8 mouse cellular contexts compared by ENCODE assay signal in genomic region chr9:64020606-64021318, GRCm38 (mm10). TPM values are rescaled to one million over a fixed set of nuclear protein-coding genes. Genes with fewer than 3 reads are reported as not detected.
DNase-seq lines count a peak whose midpoint lies in the region; ATAC-seq and TF ChIP-seq lines count a peak whose summit lies in the region.

No protein-coding gene starts in this region.

- TF ChIP-seq CTCF in G1E (IDR thresholded peaks at IDR 0.05; ENCODE audit: low read depth, low read length) = no peak
- no peak for TF ChIP-seq CTCF in lung, postnatal 0 days (IDR thresholded peaks at IDR 0.05)
- no peak for TF ChIP-seq CTCF in stomach, postnatal 0 days (IDR thresholded peaks at IDR 0.05; ENCODE audit: low read depth)

- peak overlapping the region; percentile 73; the same call in 1 of the 2 replicates for H3K4me3 ChIP-seq in G1E (ENCODE audit: low read depth, low read length)
- peak overlapping the region; percentile 55 for H3K4me3 ChIP-seq in forebrain, embryonic 15.5 days
- H3K4me3 ChIP-seq in intestine, embryonic 14.5 days (ENCODE audit: low read depth, low read length) = peak overlapping the region; percentile 71
- peak overlapping the region; percentile 84 for H3K4me3 ChIP-seq in lung, postnatal 0 days (ENCODE audit: low read depth, low read length)
- H3K4me3 ChIP-seq in stomach, postnatal 0 days (ENCODE audit: low read depth, low read length) = peak overlapping the region; percentile 81

- peak overlapping the region; percentile 88 for H3K4me2 ChIP-seq in forebrain, embryonic 15.5 days (replicated peaks)
- H3K4me2 ChIP-seq in intestine, embryonic 14.5 days (ENCODE audit: low read length) = peak overlapping the region; percentile 92
- H3K4me2 ChIP-seq in lung, postnatal 0 days (replicated peaks; ENCODE audit: low read depth, low read length) = peak overlapping the region; percentile 86
- peak overlapping the region; percentile 97 for H3K4me2 ChIP-seq in stomach, postnatal 0 days (replicated peaks; ENCODE audit: low read depth)

- WGBS in forebrain, embryonic 15.5 days = under 1% methylated on average over 89 of the region's 89 CpGs
- under 1% methylated on average over 82 of the region's 89 CpGs for WGBS in intestine, embryonic 14.5 days
- 0% methylated on average over 77 of the region's 89 CpGs for WGBS in lung, postnatal 0 days
- WGBS in stomach, postnatal 0 days = under 1% methylated on average over 78 of the region's 89 CpGs

- no peak for TF ChIP-seq EP300 in lung, postnatal 0 days (IDR thresholded peaks at IDR 0.05)
- no peak for TF ChIP-seq EP300 in stomach, postnatal 0 days (optimal IDR thresholded peaks at IDR 0.05)

- no peaks in the 10 kb centered on the region for H3K36me3 ChIP-seq in G1E (replicated peaks)
- no peaks in the 10 kb centered on the region for H3K36me3 ChIP-seq in forebrain, embryonic 15.5 days
- peaks cover 4% of the 10 kb centered on the region; the same call in 1 of the 2 replicates for H3K36me3 ChIP-seq in intestine, embryonic 14.5 days (ENCODE audit: control insufficient read depth, insufficient read depth, low read length)
- 0 out of 2 replicates have a peak, but pooled peaks cover 3% of the 10 kb centered on the region for H3K36me3 ChIP-seq in lung, postnatal 0 days (ENCODE audit: insufficient read depth, low read length)
- no peaks in the 10 kb centered on the region for H3K36me3 ChIP-seq in stomach, postnatal 0 days (ENCODE audit: control insufficient read depth, insufficient read depth, low read length)

- H3K27ac ChIP-seq in forebrain, embryonic 15.5 days (replicated peaks) = peak overlapping the region; percentile 53
- H3K27ac ChIP-seq in intestine, embryonic 14.5 days (ENCODE audit: low read depth) = peak overlapping the region; percentile 96
- H3K27ac ChIP-seq in lung, postnatal 0 days (ENCODE audit: low read length) = peak overlapping the region; percentile 94
- H3K27ac ChIP-seq in stomach, postnatal 0 days (replicated peaks) = peak overlapping the region; percentile 97

- H3K9ac ChIP-seq in forebrain, embryonic 15.5 days (replicated peaks) = peak overlapping the region; percentile 60
- H3K9ac ChIP-seq in intestine, embryonic 14.5 days (ENCODE audit: low read length) = peak overlapping the region; percentile 95
- peak overlapping the region; percentile 89 for H3K9ac ChIP-seq in lung, postnatal 0 days (replicated peaks; ENCODE audit: low read depth)
- H3K9ac ChIP-seq in stomach, postnatal 0 days (ENCODE audit: low read length) = peak overlapping the region; percentile 96

- peaks cover 87% of the 10 kb centered on the region for H3K4me1 ChIP-seq in G1E (ENCODE audit: insufficient read depth, low read depth, low read length)
- peaks cover 70% of the 10 kb centered on the region for H3K4me1 ChIP-seq in forebrain, embryonic 15.5 days
- H3K4me1 ChIP-seq in intestine, embryonic 14.5 days (replicated peaks; ENCODE audit: control insufficient read depth, insufficient read depth, low read length) = peaks cover 39% of the 10 kb centered on the region
- peaks cover 13% of the 10 kb centered on the region; the same call in 1 of the 2 replicates for H3K4me1 ChIP-seq in lung, postnatal 0 days (ENCODE audit: insufficient read depth, low read depth, low read length)
- no peaks in the 10 kb centered on the region; the same call in none of the 2 replicates for H3K4me1 ChIP-seq in stomach, postnatal 0 days (replicated peaks; ENCODE audit: control insufficient read depth, insufficient read depth)

- peak; percentile 44 to 47 for DNase-seq in B cell, adult 2 months
- no peak for DNase-seq in G1E (ENCODE audit: low spot score)
- peak; percentile 78 for DNase-seq in intestine, embryonic 14.5 days (ENCODE audit: low spot score)
- DNase-seq in lung, postnatal 0 days (ENCODE audit: low spot score) = peak; percentile 19
- DNase-seq in stomach, postnatal 0 days (ENCODE audit: low spot score) = peak; percentile 50
- no peak for DNase-seq in left cerebral cortex, adult 8-10 months (ENCODE audit: low spot score in 2 of 2)

- H3K27me3 ChIP-seq in G1E (ENCODE audit: insufficient read depth, low read length) = peaks cover 51% of the 10 kb centered on the region
- H3K27me3 ChIP-seq in forebrain, embryonic 15.5 days = peaks cover 19% of the 10 kb centered on the region
- no peaks in the 10 kb centered on the region for H3K27me3 ChIP-seq in intestine, embryonic 14.5 days (replicated peaks; ENCODE audit: control insufficient read depth, insufficient read depth, low read length)
- H3K27me3 ChIP-seq in lung, postnatal 0 days (replicated peaks; ENCODE audit: insufficient read depth, low read length) = no peaks in the 10 kb centered on the region
- H3K27me3 ChIP-seq in stomach, postnatal 0 days (ENCODE audit: control insufficient read depth, insufficient read depth, low read length) = no peaks in the 10 kb centered on the region

- no peak for ATAC-seq in G1E (ENCODE audit: extremely low read depth, insufficient number of reproducible peaks, low FRiP score, poor library complexity, severe bottlenecking)
- no peak for ATAC-seq in forebrain, embryonic 15.5 days (replicated peaks)
- ATAC-seq in intestine, embryonic 14.5 days (replicated peaks; ENCODE audit: low FRiP score, low TSS enrichment, low read depth) = no peak
- ATAC-seq in lung, postnatal 0 days = no peak
- no peak for ATAC-seq in stomach, postnatal 0 days (ENCODE audit: low FRiP score, low TSS enrichment)
- no peak for ATAC-seq in inflammation-experienced regulatory T-cells, adult 6 months

- peaks cover 14% of the 10 kb centered on the region for H3K9me3 ChIP-seq in G1E (replicated peaks)
- H3K9me3 ChIP-seq in forebrain, embryonic 15.5 days = no peaks in the 10 kb centered on the region
- no peaks in the 10 kb centered on the region for H3K9me3 ChIP-seq in intestine, embryonic 14.5 days (ENCODE audit: control insufficient read depth, low read length)
- no peaks in the 10 kb centered on the region for H3K9me3 ChIP-seq in lung, postnatal 0 days (ENCODE audit: low read length)
- H3K9me3 ChIP-seq in stomach, postnatal 0 days (ENCODE audit: control insufficient read depth, low read length) = no peaks in the 10 kb centered on the region

RNA-seq across cellular contexts. Expression of gene Smad6, which starts 1.1 kb away (rescaled TPM):
- total RNA-seq in G1E (2014; fragmentation: Nextera tagmentation) = 0.39 and 0.98 TPM in 2 replicates
- total RNA-seq in G1E (2017) = 0.44 and 0.81 TPM in 2 replicates
- 1.6 and 2.1 TPM in 2 replicates for polyA plus RNA-seq in G1E (2012)
- polyA plus RNA-seq in forebrain, embryonic 15.5 days (2015; fragmentation: Nextera tagmentation; extraction: Ambion mirVana) = 2.0 and 2.4 TPM in 2 replicates
- 8.5 and 9.3 TPM in 2 replicates for polyA plus RNA-seq in intestine, embryonic 14.5 days (2014; fragmentation: Nextera tagmentation; extraction: Ambion mirVana)
- 13.4 and 15.3 TPM in 2 replicates for polyA plus RNA-seq in lung, postnatal 0 days (2015; fragmentation: Nextera tagmentation; extraction: Ambion mirVana)
- 6.0 and 7.3 TPM in 2 replicates for polyA plus RNA-seq in stomach, postnatal 0 days (2015; fragmentation: Nextera tagmentation; extraction: Ambion mirVana)
- not detected for polyA plus RNA-seq in inflammation-experienced regulatory T-cells, adult 6 months (2017; shearing (Covaris generic))
- total RNA-seq in left cerebral cortex, adult 8-10 months (2022) = 1 to 10 TPM; 1.9 to 2.8 (median 2.1) TPM

Comparison
In these comparisons a context has a peak if more than half of its experiments do, and no peak if none do; other contexts are left out.
1. DNase-seq: peak in B cell, adult 2 months (2 of 2), intestine, embryonic 14.5 days (single experiment), lung, postnatal 0 days (single experiment) and stomach, postnatal 0 days (single experiment); none in G1E (single experiment) and left cerebral cortex, adult 8-10 months (0 of 2).
2. Peak in every context shown above with its lines, with median percentiles within 50 percentile points of each other: H3K4me3 ChIP-seq, H3K27ac ChIP-seq, H3K4me2 ChIP-seq and H3K9ac ChIP-seq.